Mouse (Mus musculus) spleen, postnatal 4 days (tissue): ENCODE measurements around the gene Scgb2b20.
"Not testable (repeated sequence)": the region's sequence is repeated elsewhere in the genome, so short reads cannot be mapped to it uniquely, and the experiment has no call there.

Experiments used
- DNase-seq, 2 experiments: peaks; one replicate each; pipeline ENCODE4 v3.0.0; 2022; ENCODE audit warnings: low spot score in 2 of 2

Gene Scgb2b20

DNA sequence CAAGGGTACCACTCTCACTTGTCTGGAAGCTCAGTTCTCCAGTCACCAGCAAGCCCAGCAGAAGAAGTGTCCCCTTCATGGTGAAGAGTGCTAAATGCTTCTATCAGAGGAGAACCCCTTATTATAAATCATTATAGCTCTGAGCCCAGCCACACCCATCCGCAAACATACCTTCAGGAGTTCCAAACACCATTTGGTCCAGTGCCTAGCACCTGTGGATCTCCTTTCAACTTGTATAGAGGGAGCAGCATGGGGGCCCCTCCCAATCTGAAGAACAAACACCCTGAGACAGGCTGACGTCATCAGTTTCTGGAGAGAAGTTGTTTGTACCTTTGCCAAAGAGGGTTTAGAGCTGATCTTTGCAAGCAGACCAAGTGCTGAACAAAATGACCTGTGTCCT lies at the start of gene Scgb2b20:
Gene Scgb2b20 (minus strand): TSS at position 101 of the 400 bp plus-strand sequence.
- not testable (repeated sequence) for DNase-seq

DNA sequence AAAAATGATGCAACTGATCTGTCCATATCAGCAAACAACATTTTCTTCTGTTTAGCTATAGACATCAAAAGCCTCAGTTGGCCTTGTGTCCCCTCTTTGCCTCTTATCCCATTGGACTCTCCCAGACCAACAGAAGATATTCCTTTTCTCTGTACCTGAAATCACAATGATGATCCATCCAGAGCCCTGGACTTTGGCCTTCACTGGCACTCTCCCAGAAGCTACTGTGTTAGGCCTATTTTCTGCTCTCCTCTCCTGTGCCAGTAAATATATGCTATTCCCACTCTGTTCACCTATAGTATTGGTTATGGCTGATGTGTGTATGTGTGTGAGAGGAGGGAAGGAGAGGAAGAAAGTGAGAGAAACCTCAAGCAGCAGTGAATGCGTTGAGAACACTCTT lies 43.6 kb upstream of the Scgb2b20 start:
- not testable (repeated sequence) for DNase-seq

DNA sequence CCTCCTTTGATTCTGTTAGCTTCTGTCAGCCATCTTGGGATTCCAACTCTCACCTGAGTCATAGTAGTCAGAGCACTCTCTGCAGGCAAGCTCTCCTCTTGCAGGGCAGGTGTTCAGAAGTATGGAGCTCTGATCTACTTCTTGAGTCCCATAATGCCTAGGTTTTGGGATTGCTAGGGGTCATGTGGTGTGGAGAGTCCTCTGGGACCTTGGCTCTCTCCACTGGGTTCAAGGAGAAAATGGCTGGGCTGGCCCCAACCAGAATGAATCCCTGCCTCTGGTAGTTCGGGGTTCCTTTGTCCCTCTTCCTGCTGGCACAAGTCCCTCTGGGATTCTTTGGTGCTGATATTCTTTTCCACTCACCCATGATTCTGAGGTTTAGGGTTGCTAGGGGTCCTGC lies 35.5 kb upstream of the Scgb2b20 start:
- DNase-seq, result peak in 1 of 2 experiments; percentile 55

DNA sequence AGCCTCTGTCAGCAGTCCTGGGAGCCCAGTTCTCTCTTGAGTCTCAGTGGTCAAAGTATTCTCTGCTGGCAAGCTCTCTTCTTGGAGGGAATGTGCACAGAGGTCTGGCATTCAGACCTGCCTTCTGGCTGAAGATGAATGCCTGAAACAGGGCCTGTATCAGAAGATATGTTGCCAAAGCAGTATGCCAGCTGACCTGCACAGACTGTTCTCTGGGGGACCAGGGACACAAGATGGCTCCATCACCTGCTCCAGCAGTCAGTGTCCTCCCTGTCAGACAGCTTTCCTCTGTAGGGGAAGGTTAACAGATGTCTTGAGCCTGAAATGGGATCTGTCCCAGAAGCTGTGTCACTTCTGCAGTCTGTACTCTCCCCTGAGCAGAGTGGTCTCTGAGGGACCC lies 33.6 kb upstream of the Scgb2b20 start:
- DNase-seq, result peak in 1 of 2 experiments; percentile 56

DNA sequence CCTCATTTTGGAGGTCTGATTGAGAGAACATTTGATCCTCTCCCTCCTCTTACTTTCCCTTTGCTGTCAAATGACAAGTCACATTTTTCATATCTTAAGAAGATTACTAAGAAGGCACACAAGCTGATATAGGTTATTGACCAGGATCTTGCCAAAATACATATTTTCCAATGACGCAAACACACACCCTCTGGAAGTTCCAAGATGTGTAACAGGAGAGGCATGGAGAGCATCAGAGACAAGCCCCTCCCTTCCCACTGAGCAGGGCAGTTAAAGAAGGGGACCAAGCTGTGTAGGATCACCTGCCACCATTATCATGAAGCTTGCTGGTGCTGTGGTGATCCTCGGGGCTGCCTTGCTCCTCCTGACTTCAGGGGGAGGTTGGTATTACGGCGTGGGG lies 6.8 kb upstream of the Scgb2b20 start, which contains the start of gene Scgb1b20:
Gene Scgb1b20 (plus strand): TSS at position 301 of the 400 bp plus-strand sequence.
- not testable (repeated sequence) for DNase-seq
